In genomic region chr11:97793165-97793564, GRCm38 (mm10) we compare ENCODE assay signal across 9 mouse cellular contexts. TPM values are rescaled to one million over a fixed set of nuclear protein-coding genes. Genes with fewer than 3 reads are reported as not detected.
DNase-seq lines count a peak whose midpoint lies in the region; ATAC-seq and TF ChIP-seq lines count a peak whose summit lies in the region.
"Had no signal": no experiment of that assay in that cellular context is flagged by ENCODE, and none has a peak within 500 bp of the region (broad histone marks: within the 10 kb centered on the region; RNA-seq: fewer than 3 reads in every experiment).

No protein-coding gene starts in this region.

- no peak overlapping the region for H3K4me3 ChIP-seq in kidney, embryonic 14.5 days (ENCODE audit: low read length)
- H3K4me3 ChIP-seq in CH12.LX (replicated peaks in 1 of 3; ENCODE audit: low read depth in 2 of 3, low read length in 2 of 3, poor library complexity in 1 of 3) = no peak overlapping the region
- H3K4me3 ChIP-seq: limb, embryonic 13.5 days had no signal

- H3K79me2 ChIP-seq in CH12.LX (replicated peaks; ENCODE audit: control insufficient read depth, extremely low read depth, insufficient read depth, poor library complexity, severe bottlenecking) = no peaks in the 10 kb centered on the region

- H3K4me1 ChIP-seq in kidney, embryonic 14.5 days (ENCODE audit: control insufficient read depth, insufficient read depth, low read length) = no peaks in the 10 kb centered on the region
- H3K4me1 ChIP-seq in CH12.LX (ENCODE audit: control insufficient read depth in 1 of 2, insufficient read depth in 2 of 2) = peaks cover 5 to 33% of the 10 kb centered on the region in 2 experiments; a peak in 3 of 4 replicates

- peak; percentile 85 to 90 for TF ChIP-seq CTCF in CH12.LX (conservative IDR thresholded peaks at IDR 0.05 in 1 of 2, IDR thresholded peaks at IDR 0.05 in 1 of 2; ENCODE audit: low read depth in 2 of 2, low read length in 2 of 2)

- peak; percentile 85 for TF ChIP-seq RAD21 in CH12.LX (IDR thresholded peaks at IDR 0.05; ENCODE audit: low read depth, low read length)

- H3K27me3 ChIP-seq in kidney, embryonic 14.5 days (ENCODE audit: control insufficient read depth, insufficient read depth, low read length) = no peaks in the 10 kb centered on the region
- H3K27me3 ChIP-seq in CH12.LX (replicated peaks) = peaks cover 5% of the 10 kb centered on the region
- H3K27me3 ChIP-seq: limb, embryonic 13.5 days had no signal

- H3K9me3 ChIP-seq in kidney, embryonic 14.5 days (ENCODE audit: control insufficient read depth, low read length) = no peaks in the 10 kb centered on the region
- no peaks in the 10 kb centered on the region for H3K9me3 ChIP-seq in CH12.LX (replicated peaks; ENCODE audit: low read length)
- H3K9me3 ChIP-seq: limb, embryonic 13.5 days had no signal

- 14% methylated on average over 2 of the region's 2 CpGs for WGBS in kidney, embryonic 14.5 days

- no peak for ATAC-seq in kidney, embryonic 14.5 days (ENCODE audit: low FRiP score, low TSS enrichment)

- no peak overlapping the region for H3K9ac ChIP-seq in kidney, embryonic 14.5 days (ENCODE audit: low read depth, low read length)
- no peak overlapping the region for H3K9ac ChIP-seq in CH12.LX (ENCODE audit: insufficient read depth, low read depth)
- H3K9ac ChIP-seq: limb, embryonic 13.5 days had no signal

- no peak for TF ChIP-seq EP300 in CH12.LX (IDR thresholded peaks at IDR 0.05; ENCODE audit: low read length)

- H3K36me3 ChIP-seq in kidney, embryonic 14.5 days (ENCODE audit: control insufficient read depth, insufficient read depth, low read length) = no peaks in the 10 kb centered on the region
- H3K36me3 ChIP-seq in CH12.LX (replicated peaks in 1 of 2; ENCODE audit: control insufficient read depth in 1 of 2, insufficient read depth in 1 of 2, low read length in 1 of 2) = no peaks in the 10 kb centered on the region
- H3K36me3 ChIP-seq: limb, embryonic 13.5 days had no signal

- dilution Hi-C loops in CH12.LX (cut with MboI; ENCODE audit: extremely low pct_ligation_motif_present, extremely low pct_unique_long_range_greater_than_20kb, low sequenced_read_pairs) = no loop called here

- in situ Hi-C loops in CH12.LX (cut with MboI; ENCODE audit: low pct_ligation_motif_present, low pct_unique_long_range_greater_than_20kb, low sequenced_read_pairs) = no loop called here

- no peak overlapping the region for H3K4me2 ChIP-seq in kidney, embryonic 14.5 days (replicated peaks; ENCODE audit: low read depth, low read length)
- H3K4me2 ChIP-seq in CH12.LX (ENCODE audit: insufficient read depth, low read depth, poor library complexity, severe bottlenecking) = peak overlapping the region; percentile 25; the same call in 1 of the 2 replicates
- H3K4me2 ChIP-seq: limb, embryonic 13.5 days had no signal

- DNase-seq in adrenal gland, postnatal 14 days = peak; percentile 59
- no peak for DNase-seq in adrenal gland, postnatal 4 days (ENCODE audit: low spot score in 2 of 2)
- DNase-seq in kidney, postnatal 36 days = peak; percentile 57 to 62
- DNase-seq in CH12.LX (ENCODE audit: extremely low read depth) = peak; percentile 86
- peak; percentile 88 for DNase-seq in embryo, embryonic 10.5 days (ENCODE audit: low spot score)
- DNase-seq in retina, postnatal 7 days (ENCODE audit: low read depth, low spot score) = peak; percentile 36
- no peak for DNase-seq in ovary, adult 18-20 months (ENCODE audit: low spot score)

- no peak for TF ChIP-seq POLR2A in CH12.LX (IDR thresholded peaks at IDR 0.05; ENCODE audit: low read depth, low read length)

- H3K27ac ChIP-seq in kidney, embryonic 14.5 days (ENCODE audit: low read depth, low read length) = no peak overlapping the region
- no peak overlapping the region for H3K27ac ChIP-seq in CH12.LX (ENCODE audit: insufficient read depth, low read depth)
- H3K27ac ChIP-seq: limb, embryonic 13.5 days had no signal

TF ChIP-seq in CH12.LX, 34 proteins besides CTCF, POLR2A, EP300 and RAD21 (continues in another document):
- TF ChIP-seq TBP (conservative IDR thresholded peaks at IDR 0.05; ENCODE audit: low read depth, low read length) (0 out of 2 replicates have a peak, but pooled peaks have one; percentile 22), ZMIZ1 (IDR thresholded peaks at IDR 0.05; ENCODE audit: low read depth, low read length) (no peak), USF1 (IDR thresholded peaks at IDR 0.05; ENCODE audit: low read depth, low read length) (peak; percentile 27), MYC (IDR thresholded peaks at IDR 0.05; ENCODE audit: low read depth, low read length) (peak; percentile 99), E2F4 (IDR thresholded peaks at IDR 0.05; ENCODE audit: insufficient replicate concordance, low read depth, low read length) (0 out of 2 replicates have a peak, but pooled peaks have one; percentile 61), ELF1 (IDR thresholded peaks at IDR 0.05; ENCODE audit: low read depth, low read length) (no peak), ZNF384 (IDR thresholded peaks at IDR 0.05; ENCODE audit: low read depth, low read length) (peak; percentile 33; the same call in 1 of the 2 replicates), MAFK (IDR thresholded peaks at IDR 0.05; ENCODE audit: insufficient replicate concordance, low read length) (no peak), UBTF (IDR thresholded peaks at IDR 0.05; ENCODE audit: low read depth, low read length) (no peak), MXI1 (IDR thresholded peaks at IDR 0.05; ENCODE audit: low read depth, low read length) (no peak), USF2 (conservative IDR thresholded peaks at IDR 0.05; ENCODE audit: low read depth, low read length) (no peak; the same call in 1 of the 2 replicates), BHLHE40 (IDR thresholded peaks at IDR 0.05; ENCODE audit: low read depth, low read length) (no peak), RCOR1 (conservative IDR thresholded peaks at IDR 0.05; ENCODE audit: low read depth, low read length) (no peak), MAX (IDR thresholded peaks at IDR 0.05; ENCODE audit: low read length) (peak; percentile 88), CHD1 (IDR thresholded peaks at IDR 0.05; ENCODE audit: low read depth, low read length) (no peak), JUND (conservative IDR thresholded peaks at IDR 0.05; ENCODE audit: low read depth, low read length) (0 out of 2 replicates have a peak, but pooled peaks have one; percentile 19), PAX5 (IDR thresholded peaks at IDR 0.05; ENCODE audit: low read length) (no peak), NELFE (IDR thresholded peaks at IDR 0.05; ENCODE audit: low read depth, low read length) (peak; percentile 24; the same call in 1 of the 2 replicates), JUN (IDR thresholded peaks at IDR 0.05; ENCODE audit: insufficient read depth, low read depth, low read length) (no peak), POLR2AphosphoS2 (IDR thresholded peaks at IDR 0.05; ENCODE audit: low read depth, low read length) (no peak), TCF12 (IDR thresholded peaks at IDR 0.05; ENCODE audit: low read depth, low read length) (no peak), ZKSCAN1 (IDR thresholded peaks at IDR 0.05; ENCODE audit: borderline replicate concordance, low read depth, low read length) (no peak), MEF2A (IDR thresholded peaks at IDR 0.05; ENCODE audit: borderline replicate concordance, low read depth, low read length) (no peak), SMC3 (IDR thresholded peaks at IDR 0.05; ENCODE audit: low read depth, low read length) (peak; percentile 79), NRF1 (IDR thresholded peaks at IDR 0.05; ENCODE audit: low read depth, low read length) (no peak), SIN3A (IDR thresholded peaks at IDR 0.05; ENCODE audit: low read length) (no peak), HCFC1 (IDR thresholded peaks at IDR 0.05; ENCODE audit: low read depth, low read length) (no peak), KAT2A (IDR thresholded peaks at IDR 0.05; ENCODE audit: insufficient replicate concordance, low read length) (no peak), CHD2 (IDR thresholded peaks at IDR 0.05; ENCODE audit: low read length) (no peak)

RNA-seq across cellular contexts. Expression of gene Lasp1, which starts 5.6 kb away (rescaled TPM):
- total RNA-seq in adrenal gland, postnatal 14 days (2021) = 98.2 and 107 TPM in 2 replicates
- 100 to 1,000 TPM; 184 to 192 TPM for total RNA-seq in adrenal gland, postnatal 4 days (2021)
- 46.9 and 57.2 TPM in 2 replicates for polyA plus RNA-seq in kidney, embryonic 14.5 days (2014; fragmentation: Nextera tagmentation; extraction: Ambion mirVana)
- total RNA-seq in CH12.LX (2012; rRNA removed) (16.8 and 18.6 TPM in 2 replicates), CH12.LX (2014; rRNA removed) (12.3 and 12.5 TPM in 2 replicates)
- polyA plus RNA-seq in CH12.LX (2012; ENCODE audit: insufficient read length, low read depth) = 45.1 and 45.4 TPM in 2 replicates

RNA-seq across cellular contexts. Expression of gene Rpl23, which starts 10.9 kb away (rescaled TPM):
- 809 and 980 TPM in 2 replicates for total RNA-seq in adrenal gland, postnatal 14 days (2021)
- 1,000 to 10,000 TPM; 1,280 to 1,304 TPM for total RNA-seq in adrenal gland, postnatal 4 days (2021)
- 695 and 947 TPM in 2 replicates for polyA plus RNA-seq in kidney, embryonic 14.5 days (2014; fragmentation: Nextera tagmentation; extraction: Ambion mirVana)
- total RNA-seq in CH12.LX (2012; rRNA removed) = 2,073 and 2,338 TPM in 2 replicates
- 1,878 and 2,226 TPM in 2 replicates for total RNA-seq in CH12.LX (2014; rRNA removed)
- 1,387 and 2,564 TPM in 2 replicates for polyA plus RNA-seq in CH12.LX (2012; ENCODE audit: insufficient read length, low read depth)

RNA-seq across cellular contexts. Expression of gene 1700001P01Rik, which starts 17.4 kb away (rescaled TPM):
- total RNA-seq in adrenal gland, postnatal 14 days (2021) = not detected in 2 replicates
- total RNA-seq in adrenal gland, postnatal 4 days (2021) = under 1 TPM in 1 of 2 experiments, not detected in 1; 0.87 TPM
- polyA plus RNA-seq in kidney, embryonic 14.5 days (2014; fragmentation: Nextera tagmentation; extraction: Ambion mirVana) = 0.56 TPM in 1 of 2 replicates, not detected in the other
- total RNA-seq in CH12.LX (2012; rRNA removed) = 0.47 and 0.50 TPM in 2 replicates
- total RNA-seq in CH12.LX (2014; rRNA removed) = not detected in 2 replicates
- 0.41 TPM in 1 of 2 replicates, not detected in the other for polyA plus RNA-seq in CH12.LX (2012; ENCODE audit: insufficient read length, low read depth)

RNA-seq across cellular contexts. Expression of gene Cwc25, which starts 26.8 kb away (rescaled TPM):
- 17.6 and 18.7 TPM in 2 replicates for total RNA-seq in adrenal gland, postnatal 14 days (2021)
- total RNA-seq in adrenal gland, postnatal 4 days (2021) = 10 to 100 TPM; 23.0 to 24.5 TPM
- 12.6 and 13.7 TPM in 2 replicates for polyA plus RNA-seq in kidney, embryonic 14.5 days (2014; fragmentation: Nextera tagmentation; extraction: Ambion mirVana)
- total RNA-seq in CH12.LX (2012; rRNA removed) = 16.7 and 17.3 TPM in 2 replicates
- 19.3 and 19.6 TPM in 2 replicates for total RNA-seq in CH12.LX (2014; rRNA removed)
- 21.5 and 21.7 TPM in 2 replicates for polyA plus RNA-seq in CH12.LX (2012; ENCODE audit: insufficient read length, low read depth)

RNA-seq across cellular contexts. Expression of gene B230217C12Rik, which starts 47.4 kb away (rescaled TPM):
- total RNA-seq in adrenal gland, postnatal 14 days (2021) = 2.4 and 3.5 TPM in 2 replicates
- 1 to 10 TPM; 6.6 to 6.7 TPM for total RNA-seq in adrenal gland, postnatal 4 days (2021)
- polyA plus RNA-seq in kidney, embryonic 14.5 days (2014; fragmentation: Nextera tagmentation; extraction: Ambion mirVana) = 8.6 and 11.3 TPM in 2 replicates
- 4.6 and 4.9 TPM in 2 replicates for total RNA-seq in CH12.LX (2012; rRNA removed)
- total RNA-seq in CH12.LX (2014; rRNA removed) = 13.7 and 14.0 TPM in 2 replicates
- 11.9 and 12.4 TPM in 2 replicates for polyA plus RNA-seq in CH12.LX (2012; ENCODE audit: insufficient read length, low read depth)

Comparison
In these comparisons a context has a peak if more than half of its experiments do, and no peak if none do; other contexts are left out.
1. DNase-seq: peak in adrenal gland, postnatal 14 days (single experiment), kidney, postnatal 36 days (2 of 2), CH12.LX (single experiment), embryo, embryonic 10.5 days (single experiment) and retina, postnatal 7 days (single experiment); none in adrenal gland, postnatal 4 days (0 of 2) and ovary, adult 18-20 months (single experiment).